Mouse (Mus musculus) naive thymus-derived CD4-positive, alpha-beta T cell, adult 5 months (primary cell): Measurements from ENCODE around the gene Lrrc73. TPM values are rescaled to one million over a fixed set of nuclear protein-coding genes. Genes with fewer than 3 reads are reported as not detected.

ENCODE experiments used
- polyA plus RNA-seq: library from polyadenylated mRNA; unstranded; fragments of 100-300 nt; shearing (Covaris generic); gene quantifications from one replicate; pipeline ENCODE4 v1.2.1, GENCODE M21; 2017

Lrrc73 gene
- polyA plus RNA-seq = 0.21 TPM

GRCm38 (mm10) chr17:46253452-46254084 lies at the start of gene Lrrc73:
TSS of gene Lrrc73 (plus strand) at chr17:46253531.

GRCm38 (mm10) chr17:46247512-46248188 lies 5.7 kb upstream of the Lrrc73 start, which contains the start of the genes Polr1c and Yipf3:
TSS of gene Polr1c (minus strand) at chr17:46248054.
TSS of gene Yipf3 (plus strand) at chr17:46248080.

GRCm38 (mm10) chr17:46282483-46283123 lies 29.3 kb downstream of the Lrrc73 start, which contains the start of gene Tjap1:
TSS of gene Tjap1 (minus strand) at chr17:46283026.

GRCm38 (mm10) chr17:46297364-46298219 lies 44.3 kb downstream of the Lrrc73 start, which contains the start of gene Dlk2:
TSS of gene Dlk2 (plus strand) at chr17:46297421.

Other genes with a start within 250 kb of the Lrrc73 start
- gene Vegfa, start 221.2 kb upstream of the Lrrc73 start, polyA plus RNA-seq = 5.0 TPM
- 81.6 TPM for gene Mrps18a, start 142.5 kb upstream of the Lrrc73 start, polyA plus RNA-seq
- gene Rsph9, start 109.3 kb upstream of the Lrrc73 start, polyA plus RNA-seq = 0.87 TPM
- 41.2 TPM for gene Mad2l1bp, start 100.0 kb upstream of the Lrrc73 start, polyA plus RNA-seq
- 72.4 TPM for gene Gtpbp2, start 92.5 kb upstream of the Lrrc73 start, polyA plus RNA-seq
- gene Polh, start 50.9 kb upstream of the Lrrc73 start, polyA plus RNA-seq = 5.0 TPM
- 32.3 TPM for gene Xpo5, start 50.7 kb upstream of the Lrrc73 start, polyA plus RNA-seq
- gene Polr1c, start 5.5 kb upstream of the Lrrc73 start, polyA plus RNA-seq = 54.6 TPM
- 174 TPM for gene Yipf3, start 5.5 kb upstream of the Lrrc73 start, polyA plus RNA-seq
- gene Tjap1, start 29.5 kb downstream of the Lrrc73 start, polyA plus RNA-seq = 38.5 TPM
- not detected for gene Dlk2, start 43.9 kb downstream of the Lrrc73 start, polyA plus RNA-seq
- gene Abcc10, start 74.8 kb downstream of the Lrrc73 start, polyA plus RNA-seq = 5.6 TPM
- 10.7 TPM for gene Zfp318, start 130.2 kb downstream of the Lrrc73 start, polyA plus RNA-seq
- gene Crip3, start 175.4 kb downstream of the Lrrc73 start, polyA plus RNA-seq = not detected
- not detected for gene Slc22a7, start 184.9 kb downstream of the Lrrc73 start, polyA plus RNA-seq
- not detected for gene Ttbk1, start 234.1 kb downstream of the Lrrc73 start, polyA plus RNA-seq
- gene Dnph1, start 243.2 kb downstream of the Lrrc73 start, polyA plus RNA-seq = not detected